Mouse (Mus musculus): ENCODE results near the gene Rpn1. TPM values are rescaled to one million over a fixed set of nuclear protein-coding genes. Genes with fewer than 3 reads are reported as not detected.

The Rpn1 gene
- 100 to 1,000 TPM; 184 to 185 TPM for total RNA-seq (2021)

DNA sequence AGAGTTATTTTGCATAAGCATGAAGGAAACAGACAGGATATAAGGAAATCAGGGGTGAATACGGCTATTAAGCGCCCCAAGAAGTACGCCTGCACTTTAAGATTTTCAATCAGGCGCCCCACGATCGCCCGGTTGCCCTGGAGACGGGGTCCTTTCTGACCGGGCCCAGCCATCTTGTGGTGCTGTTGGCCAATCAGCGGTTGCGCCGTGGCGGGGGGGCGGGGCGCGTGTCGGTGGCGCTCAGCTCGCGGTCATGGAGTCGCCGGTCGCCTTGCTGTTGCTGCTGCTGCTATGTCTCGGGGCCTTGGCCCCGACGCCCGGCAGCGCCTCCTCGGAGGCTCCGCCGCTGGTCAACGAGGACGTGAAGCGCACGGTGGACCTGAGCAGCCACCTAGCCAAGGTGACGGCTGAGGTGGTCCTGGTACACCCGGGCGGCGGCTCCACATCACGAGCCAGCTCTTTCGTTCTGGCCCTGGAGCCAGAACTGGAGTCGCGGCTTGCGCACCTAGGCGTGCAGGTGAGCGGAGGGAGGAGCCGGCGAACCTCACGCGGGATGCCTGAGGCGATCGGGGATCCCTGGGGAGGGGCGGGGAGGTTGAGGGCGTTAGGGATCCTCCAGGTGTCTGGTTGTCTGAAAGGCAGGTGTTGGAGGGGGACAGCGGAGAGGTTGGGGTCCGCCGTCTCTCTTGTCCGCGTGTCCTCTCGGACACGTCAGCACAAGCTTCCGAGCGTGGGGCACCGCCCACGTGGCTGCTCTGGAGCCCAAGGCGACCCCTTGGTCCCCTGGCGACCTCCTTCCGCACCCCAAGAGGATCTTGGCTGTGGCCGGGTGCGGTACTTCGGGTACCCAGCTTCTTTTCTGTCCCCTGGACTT, at the start of gene Rpn1:
Gene Rpn1, plus strand, starts transcription at position 205 of the 874 bp plus-strand sequence.
- DNase-seq (ENCODE audit: low spot score in 2 of 2): peak; percentile 97
- intact Hi-C loops (cut with DNase I): no loop called here

DNA sequence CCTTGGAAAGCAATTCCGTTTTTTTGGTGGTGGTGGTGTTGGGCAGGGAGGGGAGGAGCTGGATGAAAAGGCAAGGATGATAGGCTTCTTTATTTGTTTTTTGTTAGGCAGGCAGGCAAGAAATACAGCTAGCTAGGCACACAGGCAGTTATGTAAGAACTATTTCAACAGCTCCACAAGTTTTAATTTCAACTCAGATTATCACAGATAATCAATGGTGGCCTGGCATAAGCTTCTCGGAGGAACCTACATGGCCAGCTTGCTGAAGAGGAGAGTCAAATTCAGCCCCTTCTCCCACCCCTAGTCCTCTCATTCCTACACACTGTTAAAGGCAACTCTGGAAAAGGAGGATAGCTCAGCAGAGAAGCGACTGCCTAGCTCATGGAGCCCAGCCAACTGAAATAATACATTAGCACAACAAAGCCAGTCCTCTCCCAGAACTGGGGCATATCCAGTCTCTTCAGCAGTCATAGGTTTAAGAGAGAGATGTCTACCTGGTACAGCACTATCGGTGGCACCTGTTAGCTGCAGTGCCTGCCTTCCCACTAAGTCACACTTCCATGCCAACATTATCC, 46.7 kb upstream of the Rpn1 start:
- peak in 1 of 2 experiments; percentile 43 for DNase-seq (ENCODE audit: low spot score in 2 of 2)
- intact Hi-C loops (cut with DNase I): no loop called here

- intact Hi-C loops (cut with DNase I): no loop called here
- peak in 1 of 2 experiments; percentile 77 for DNase-seq (ENCODE audit: low spot score in 2 of 2)
These were observed 44.9 kb upstream of the Rpn1 start for GRCm38 (mm10) chr6:88039426-88039825.

GRCm38 (mm10) chr6:88041221-88041620, 43.1 kb upstream of the Rpn1 start:
- intact Hi-C loops (cut with DNase I): no loop called here
- DNase-seq (ENCODE audit: low spot score in 2 of 2): peak in 1 of 2 experiments; percentile 28

- no peak for DNase-seq (ENCODE audit: low spot score in 2 of 2)
- intact Hi-C loops (cut with DNase I): no loop called here
These were observed 41.9 kb upstream of the Rpn1 start for GRCm38 (mm10) chr6:88042336-88042735.

- intact Hi-C loops (cut with DNase I): no loop called here
- DNase-seq (ENCODE audit: low spot score in 2 of 2): no peak
These were observed 40.1 kb upstream of the Rpn1 start for GRCm38 (mm10) chr6:88044234-88044576.

- intact Hi-C loops (cut with DNase I): loop anchor here (1.0 kb wide), 1 partner anchor 31 kb away; no protein-coding TSS in a partner anchor
- peak; percentile 95 to 98 for DNase-seq (ENCODE audit: low spot score in 2 of 2)
These were observed 39.5 kb upstream of the Rpn1 start, which contains the start of gene Rab7 for GRCm38 (mm10) chr6:88044577-88045405. Gene Rab7, minus strand, starts transcription at chr6:88045270.

- intact Hi-C loops (cut with DNase I): loop anchor here (1.0 kb wide), 1 partner anchor 30 kb away; no protein-coding TSS in a partner anchor
- DNase-seq (ENCODE audit: low spot score in 2 of 2): no peak
These were observed 38.9 kb upstream of the Rpn1 start for GRCm38 (mm10) chr6:88045406-88045766.

GRCm38 (mm10) chr6:88047853-88048252, 36.4 kb upstream of the Rpn1 start:
- intact Hi-C loops (cut with DNase I): no loop called here
- no peak for DNase-seq (ENCODE audit: low spot score in 2 of 2)

DNA sequence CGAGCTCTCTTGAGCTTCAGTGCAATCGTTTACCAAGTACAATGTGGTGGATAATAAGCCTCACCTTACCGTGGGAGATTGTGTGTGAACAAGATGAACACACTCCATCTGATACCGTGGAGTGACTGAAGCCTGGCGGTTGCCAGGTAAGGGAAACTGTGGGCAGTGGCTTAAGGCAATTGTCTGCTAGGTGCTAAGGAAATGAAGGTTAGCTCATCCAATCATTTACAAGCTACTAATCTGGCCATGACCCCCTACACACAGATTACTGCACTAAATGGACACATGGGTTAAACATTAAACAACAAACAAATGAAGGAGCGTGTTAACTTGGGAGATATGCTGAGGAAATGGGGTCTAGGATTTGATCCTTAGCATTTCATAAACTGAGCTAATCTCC, 35.3 kb upstream of the Rpn1 start:
- DNase-seq (ENCODE audit: low spot score in 2 of 2): no peak
- intact Hi-C loops (cut with DNase I): no loop called here

DNA sequence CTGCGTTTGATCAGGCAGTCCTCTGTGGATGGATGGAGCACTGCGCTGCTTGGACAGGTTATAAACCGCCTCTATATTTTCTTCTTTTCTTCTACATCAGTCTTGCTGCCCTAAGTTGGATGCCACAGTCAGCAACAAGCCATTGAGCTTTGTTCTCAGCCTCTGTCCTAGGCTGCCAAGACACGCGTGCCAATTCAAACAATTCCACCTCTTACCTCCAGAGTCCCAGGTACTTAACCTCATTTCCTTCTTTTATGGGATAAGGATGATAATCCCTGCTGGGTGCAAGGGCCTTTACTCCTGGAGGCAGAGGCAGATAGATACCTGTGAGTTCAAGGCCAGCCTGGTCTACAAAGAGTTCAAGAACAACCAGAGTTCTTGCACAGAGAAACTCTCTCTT, 33.1 kb upstream of the Rpn1 start:
- no peak for DNase-seq (ENCODE audit: low spot score in 2 of 2)
- intact Hi-C loops (cut with DNase I): no loop called here

GRCm38 (mm10) chr6:88053228-88054080, 30.8 kb upstream of the Rpn1 start:
- no peak for DNase-seq (ENCODE audit: low spot score in 2 of 2)
- intact Hi-C loops (cut with DNase I): no loop called here

DNA sequence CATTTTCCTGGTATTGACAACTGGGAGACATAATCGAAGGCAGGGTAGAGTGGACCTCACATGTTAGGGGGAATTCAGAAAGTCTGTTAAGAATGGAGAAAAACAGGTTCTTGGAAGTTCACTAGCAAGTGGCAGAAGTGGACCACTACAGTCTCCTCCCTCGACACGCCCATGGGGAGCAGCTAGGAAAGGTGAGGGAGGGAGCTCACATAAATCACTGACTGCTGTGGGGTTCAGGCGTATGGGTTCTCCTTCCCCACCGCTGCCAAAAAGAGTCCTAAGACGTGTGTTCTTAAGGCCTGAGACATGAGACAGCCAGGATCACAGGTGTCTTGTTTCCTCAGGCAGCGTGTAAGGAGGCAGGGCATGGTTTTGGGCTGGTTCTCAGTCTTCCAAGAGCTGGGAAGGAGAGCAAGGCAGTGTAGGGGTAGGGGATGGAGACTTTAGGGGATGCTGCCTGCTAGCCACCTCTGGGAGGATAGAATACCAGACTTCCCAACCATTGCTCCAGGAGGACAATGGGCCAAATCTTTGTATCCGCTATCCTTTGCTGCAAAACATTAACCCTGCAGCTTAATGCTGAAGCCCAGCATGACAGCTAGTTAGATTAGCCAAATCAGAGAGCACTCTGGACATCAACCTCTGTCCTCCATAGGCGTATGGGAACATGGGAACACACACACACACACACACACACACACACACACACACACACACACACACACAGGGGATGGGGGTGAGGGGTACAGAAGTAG, 30.0 kb upstream of the Rpn1 start:
- intact Hi-C loops (cut with DNase I): no loop called here
- DNase-seq (ENCODE audit: low spot score in 2 of 2): no peak

DNA sequence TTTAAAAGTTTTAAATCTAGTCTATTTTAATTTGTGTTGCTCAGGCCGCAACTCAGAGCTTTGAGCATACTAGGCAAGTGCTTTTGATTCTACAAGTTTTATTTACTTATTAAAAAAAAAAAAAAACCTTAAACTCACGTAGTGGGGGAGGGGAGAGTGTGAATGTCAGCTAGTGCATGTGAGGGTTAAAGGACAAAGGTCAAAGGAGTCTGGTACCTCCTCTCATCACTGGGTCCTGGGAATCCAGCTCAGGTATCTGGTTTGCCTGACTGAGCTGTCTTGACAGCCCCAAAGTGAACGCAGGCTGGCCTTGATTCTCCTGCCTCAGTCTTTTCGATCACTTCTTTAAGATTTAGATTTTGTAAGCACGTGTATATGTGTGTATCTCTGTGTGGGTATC, 28.6 kb upstream of the Rpn1 start:
- intact Hi-C loops (cut with DNase I): no loop called here
- DNase-seq (ENCODE audit: low spot score in 2 of 2): no peak

- intact Hi-C loops (cut with DNase I): no loop called here
These were observed 27.4 kb upstream of the Rpn1 start for GRCm38 (mm10) chr6:88056866-88057265.

DNA sequence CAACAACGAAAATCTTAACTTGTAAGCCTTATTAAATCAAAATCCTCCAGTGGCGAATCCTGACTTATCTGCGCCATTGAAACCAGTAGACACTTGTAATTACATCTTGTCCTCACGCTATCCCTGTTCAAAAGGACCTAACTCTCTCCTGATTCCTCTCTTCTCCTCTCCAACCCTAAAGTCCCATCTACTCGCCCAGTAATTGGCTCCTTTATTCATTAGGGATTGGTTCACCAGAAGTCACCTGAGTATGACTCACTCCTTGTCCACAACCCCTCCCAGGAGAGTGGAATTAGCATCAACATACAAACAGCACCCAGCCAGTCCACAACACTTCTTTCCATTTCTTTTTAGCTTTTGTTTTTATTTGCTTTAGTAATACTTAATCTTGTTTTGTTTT, 24.4 kb upstream of the Rpn1 start:
- intact Hi-C loops (cut with DNase I): no loop called here
- no peak for DNase-seq (ENCODE audit: low spot score in 2 of 2)

More at GRCm38 (mm10) chr6:88056866-88057265, 27.4 kb upstream of the Rpn1 start:
- DNase-seq (ENCODE audit: low spot score in 2 of 2): peak in 1 of 2 experiments; percentile 86

DNA sequence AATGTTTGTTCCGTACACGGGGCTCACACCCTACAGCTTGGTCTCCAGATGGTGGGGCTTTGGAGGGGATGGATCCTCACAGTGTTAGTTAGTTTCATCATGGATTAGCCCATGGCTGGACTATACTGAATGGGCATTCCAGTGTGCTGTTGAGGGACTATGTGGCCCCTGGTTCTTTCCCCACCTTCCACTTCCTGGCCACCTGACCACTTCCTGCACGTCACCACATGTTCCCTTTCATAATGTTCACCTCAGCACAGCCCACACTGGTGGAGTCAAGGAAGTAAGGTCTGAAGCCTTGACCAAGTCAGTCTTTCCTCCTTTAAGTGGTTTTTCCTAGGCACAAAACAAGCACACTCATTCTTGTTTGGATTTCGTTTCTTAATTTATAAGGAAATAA, 23.7 kb upstream of the Rpn1 start:
- DNase-seq (ENCODE audit: low spot score in 2 of 2): no peak
- intact Hi-C loops (cut with DNase I): no loop called here

- no peak for DNase-seq (ENCODE audit: low spot score in 2 of 2)
- intact Hi-C loops (cut with DNase I): no loop called here
These were observed 22.9 kb upstream of the Rpn1 start for GRCm38 (mm10) chr6:88061406-88061805.

DNA sequence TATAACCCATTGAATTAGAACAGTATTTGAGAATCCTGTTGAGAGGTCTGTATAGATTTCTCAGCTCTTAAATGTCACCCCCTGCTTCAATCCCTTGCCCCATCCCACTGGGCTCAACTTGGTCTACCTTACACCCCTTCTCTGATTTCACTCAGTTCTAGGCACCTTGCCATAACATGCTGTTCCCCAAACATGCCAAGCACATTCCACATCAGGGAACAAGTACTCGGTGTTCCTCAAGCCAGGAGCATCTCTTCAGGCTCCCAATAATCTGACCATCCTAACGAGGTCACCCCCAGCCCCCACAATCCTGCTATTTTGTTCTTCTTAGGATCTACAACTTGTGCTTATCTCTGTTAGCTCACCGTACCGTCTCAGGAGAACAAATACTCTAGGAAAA, 21.9 kb upstream of the Rpn1 start:
- DNase-seq (ENCODE audit: low spot score in 2 of 2): no peak
- intact Hi-C loops (cut with DNase I): no loop called here

All from left cerebral cortex, postnatal 25 days (tissue).